Mouse (Mus musculus) thymus, adult 2 months (tissue): ENCODE data around the gene Fgfr2. TPM values are rescaled to one million over a fixed set of nuclear protein-coding genes. Genes with fewer than 3 reads are reported as not detected.

ENCODE experiments used
- DNase-seq: peaks from one replicate; pipeline ENCODE4 v3.0.0; 2021
- H3K27ac ChIP-seq: fragments of 200-500 bp; 2 replicates; pipeline ENCODE4 v1.5.1; 2012; ENCODE audit warnings: low read length, control low read depth; ENCODE audit not compliant: control insufficient read depth, insufficient read depth
- H3K27me3 ChIP-seq: fragments of 200-500 bp; 2 replicates; pipeline ENCODE4 v1.6.1; 2012; ENCODE audit warnings: mild to moderate bottlenecking, low read length, moderate library complexity, mixed read lengths; ENCODE audit not compliant: control insufficient read depth, insufficient read depth
- H3K36me3 ChIP-seq: fragments of 200-500 bp; 2 replicates; pipeline ENCODE4 v1.6.1; 2012; ENCODE audit warnings: mild to moderate bottlenecking, low read length, moderate library complexity; ENCODE audit not compliant: control insufficient read depth, insufficient read depth
- H3K4me1 ChIP-seq: fragments of 200-500 bp; replicated peaks from 2 replicates; pipeline ENCODE4 v1.6.1; 2012; ENCODE audit warnings: low read length; ENCODE audit not compliant: control insufficient read depth, insufficient read depth
- H3K4me3 ChIP-seq: fragments of 200-500 bp; 2 replicates; pipeline ENCODE4 v1.5.1; 2012; ENCODE audit warnings: mild to moderate bottlenecking, low read length, control low read depth, moderate library complexity; ENCODE audit not compliant: control insufficient read depth, insufficient read depth
- CTCF ChIP-seq: fragments of 200-500 bp; IDR thresholded peaks from 2 replicates; pipeline ENCODE4 v1.5.1; 2012; ENCODE audit warnings: mild to moderate bottlenecking, control low read depth, low read length, moderate library complexity, borderline replicate concordance; ENCODE audit not compliant: control insufficient read depth, poor library complexity, insufficient read depth; ENCODE audit errors: extremely low read depth
- POLR2A ChIP-seq: fragments of 200-500 bp; IDR thresholded peaks from 2 replicates; pipeline ENCODE4 v1.6.1; 2012; ENCODE audit warnings: mild to moderate bottlenecking, low read length, control low read depth, moderate library complexity; ENCODE audit not compliant: control insufficient read depth, poor library complexity, insufficient read depth; ENCODE audit errors: extremely low read depth
- WGBS: fragments of 180-500 bp; shearing (Covaris S2); methylation state at CpG from one replicate; pipeline ENCODE4 v1.1.7; 2018; 5-methylcytosine and 5-hydroxymethylcytosine counted together
- polyA plus RNA-seq: library from polyadenylated mRNA; depleted of rRNA; stranded (reverse); fragments of >200 nt; gene quantifications from 2 replicates; pipeline ENCODE4 v1.2.3, GENCODE M21; 2012

Gene Fgfr2
- polyA plus RNA-seq, 1 experiment = 12.1 TPM

GRCm38 (mm10) chr7:130340412-130341152, 2782.6 kb downstream of the Fgfr2 start:
- Histone ChIP-seq H3K36me3 (no peaks in the 10 kb centered on the region), H3K4me3 (no peak overlapping the region), H3K27me3 (no peaks in the 10 kb centered on the region), H3K27ac (no peak overlapping the region), H3K4me1 (no peaks in the 10 kb centered on the region)
- WGBS = 89% methylated on average over 6 of the region's 6 CpGs
- DNase-seq = no peak
- TF ChIP-seq POLR2A (no peak), CTCF (no peak)

GRCm38 (mm10) chr7:130337601-130338000, 2785.5 kb downstream of the Fgfr2 start:
- 92% methylated on average over 7 of the region's 7 CpGs for WGBS

GRCm38 (mm10) chr7:130335440-130336051, 2787.6 kb downstream of the Fgfr2 start:
- no peak for DNase-seq
- Histone ChIP-seq H3K27me3 (no peaks in the 10 kb centered on the region; the same call in 1 of the 2 replicates), H3K4me1 (no peaks in the 10 kb centered on the region), H3K4me3 (no peak overlapping the region), H3K36me3 (no peaks in the 10 kb centered on the region), H3K27ac (no peak overlapping the region)
- TF ChIP-seq POLR2A (no peak), CTCF (no peak)
- WGBS = 58% methylated on average over 4 of the region's 4 CpGs

More at GRCm38 (mm10) chr7:130337601-130338000, 2785.5 kb downstream of the Fgfr2 start:
- H3K27me3 ChIP-seq = no peaks in the 10 kb centered on the region; the same call in 1 of the 2 replicates
- no peak for DNase-seq
- no peaks in the 10 kb centered on the region for H3K36me3 ChIP-seq
- TF ChIP-seq CTCF (no peak), POLR2A (no peak)
- no peak overlapping the region for H3K4me3 ChIP-seq
- H3K27ac ChIP-seq = no peak overlapping the region
- no peaks in the 10 kb centered on the region for H3K4me1 ChIP-seq

- Histone ChIP-seq H3K36me3 (no peaks in the 10 kb centered on the region), H3K27me3 (no peaks in the 10 kb centered on the region; the same call in 1 of the 2 replicates), H3K4me1 (no peaks in the 10 kb centered on the region), H3K4me3 (no peak overlapping the region), H3K27ac (no peak overlapping the region)
- DNase-seq = no peak
- TF ChIP-seq CTCF (no peak), POLR2A (no peak)
- 90% methylated on average over 11 of the region's 11 CpGs for whole genome bisulfite sequencing
Measured at GRCm38 (mm10) chr7:130332515-130333220, 2790.5 kb downstream of the Fgfr2 start.

GRCm38 (mm10) chr7:130327603-130328365, 2795.4 kb downstream of the Fgfr2 start:
- WGBS = 32% methylated on average over 15 of the region's 15 CpGs
- Histone ChIP-seq H3K4me1 (no peaks in the 10 kb centered on the region), H3K27ac (no peak overlapping the region), H3K27me3 (no peaks in the 10 kb centered on the region), H3K4me3 (no peak overlapping the region), H3K36me3 (no peaks in the 10 kb centered on the region)
- no peak for TF ChIP-seq POLR2A
- no peak for TF ChIP-seq CTCF
- no peak for DNase-seq

GRCm38 (mm10) chr7:130325983-130326433, 2797.1 kb downstream of the Fgfr2 start:
- 72% methylated on average over 15 of the region's 15 CpGs for WGBS
- H3K27ac ChIP-seq = no peak overlapping the region
- no peak overlapping the region for H3K4me3 ChIP-seq
- DNase-seq = no peak
- no peaks in the 10 kb centered on the region for H3K36me3 ChIP-seq
- H3K4me1 ChIP-seq = no peaks in the 10 kb centered on the region
- H3K27me3 ChIP-seq = no peaks in the 10 kb centered on the region
- TF ChIP-seq CTCF = no peak
- no peak for TF ChIP-seq POLR2A
